Mouse (Mus musculus) small intestine, adult 2 months (tissue): Measurements from ENCODE around the gene Cgas. TPM values are rescaled to one million over a fixed set of nuclear protein-coding genes. Genes with fewer than 3 reads are reported as not detected.
A peak's percentile ranks its signal among the peaks of the same experiment; 100 is the strongest.

Experiments
- H3K27ac ChIP-seq: fragments of 200-500 bp; 2 replicates; pipeline ENCODE4 v1.5.1; 2012; ENCODE audit warnings: low read depth, low read length, control low read depth, inconsistent platforms; ENCODE audit not compliant: insufficient read depth
- H3K27me3 ChIP-seq: fragments of 200-500 bp; 2 replicates; pipeline ENCODE4 v1.6.1; 2012; ENCODE audit warnings: mild to moderate bottlenecking, moderate library complexity, low read length, inconsistent platforms; ENCODE audit not compliant: control insufficient read depth, insufficient read depth
- H3K36me3 ChIP-seq: fragments of 200-500 bp; 2 replicates; pipeline ENCODE4 v1.6.1; 2012; ENCODE audit warnings: mild to moderate bottlenecking, low read length, control low read depth, inconsistent platforms; ENCODE audit not compliant: control insufficient read depth, insufficient read depth
- H3K4me1 ChIP-seq: fragments of 200-500 bp; 2 replicates; pipeline ENCODE4 v1.6.1; 2012; ENCODE audit warnings: low read length, inconsistent platforms, mixed read lengths; ENCODE audit not compliant: control insufficient read depth, insufficient read depth, insufficient read length
- H3K4me3 ChIP-seq: fragments of 200-500 bp; 2 replicates; pipeline ENCODE4 v1.5.1; 2012; ENCODE audit warnings: low read depth, mild to moderate bottlenecking, control low read depth, inconsistent platforms, low read length, moderate library complexity
- CTCF ChIP-seq: fragments of 200-500 bp; IDR thresholded peaks from 2 replicates; pipeline ENCODE4 v1.5.1; 2012; ENCODE audit warnings: low read depth, mild to moderate bottlenecking, control low read depth, inconsistent platforms, low read length, moderate library complexity, mixed read lengths; ENCODE audit not compliant: insufficient replicate concordance, insufficient read length; ENCODE audit errors: extremely low read depth
- POLR2A ChIP-seq: fragments of 200-500 bp; IDR thresholded peaks from 2 replicates; pipeline ENCODE4 v1.6.1; 2012; ENCODE audit warnings: low read depth, mild to moderate bottlenecking, control low read depth, inconsistent platforms, low read length, moderate library complexity
- WGBS: fragments of 180-500 bp; shearing (Covaris S2); methylation state at CpG from one replicate; pipeline ENCODE4 v1.1.7; 2018; 5-methylcytosine and 5-hydroxymethylcytosine counted together
- polyA plus RNA-seq: library from polyadenylated mRNA; depleted of rRNA; stranded (reverse); fragments of >200 nt; gene quantifications from 2 replicates; pipeline ENCODE4 v1.2.3, GENCODE M21; 2012

Gene Cgas
- polyA plus RNA-seq, 1 experiment = 0.86 TPM

- Histone ChIP-seq H3K27me3 (no peaks in the 10 kb centered on the region), H3K4me1 (peaks cover 1% of the 10 kb centered on the region), H3K36me3 (peaks cover 5% of the 10 kb centered on the region; the same call in 1 of the 2 replicates), H3K27ac (no peak overlapping the region), H3K4me3 (no peak overlapping the region)
- 90% methylated on average over 5 of the region's 5 CpGs for WGBS
- TF ChIP-seq CTCF = no peak
- TF ChIP-seq POLR2A = no peak
Measured at GRCm38 (mm10) chr9:78432471-78432870, 10.6 kb downstream of the Cgas start.

GRCm38 (mm10) chr9:78430486-78430885, 12.6 kb downstream of the Cgas start:
- Histone ChIP-seq H3K4me1 (peaks cover 2% of the 10 kb centered on the region), H3K27ac (no peak overlapping the region), H3K36me3 (0 out of 2 replicates have a peak, but pooled peaks cover 2% of the 10 kb centered on the region), H3K27me3 (no peaks in the 10 kb centered on the region), H3K4me3 (no peak overlapping the region)
- 77% methylated on average over 6 of the region's 6 CpGs for WGBS
- TF ChIP-seq POLR2A (no peak), CTCF (no peak)

GRCm38 (mm10) chr9:78429551-78429950, 13.5 kb downstream of the Cgas start:
- Histone ChIP-seq H3K36me3 (no peaks in the 10 kb centered on the region), H3K4me3 (no peak overlapping the region), H3K4me1 (peaks cover 2% of the 10 kb centered on the region), H3K27ac (no peak overlapping the region), H3K27me3 (no peaks in the 10 kb centered on the region)
- 67% methylated on average over 2 of the region's 2 CpGs for WGBS
- TF ChIP-seq CTCF (no peak), POLR2A (no peak)

GRCm38 (mm10) chr9:78428870-78429432, 14.1 kb downstream of the Cgas start:
- no peak for TF ChIP-seq CTCF
- H3K27me3 ChIP-seq = no peaks in the 10 kb centered on the region
- no peak overlapping the region for H3K4me3 ChIP-seq
- no peaks in the 10 kb centered on the region for H3K36me3 ChIP-seq
- WGBS = 87% methylated on average over 4 of the region's 4 CpGs
- peaks cover 2% of the 10 kb centered on the region for H3K4me1 ChIP-seq
- H3K27ac ChIP-seq = no peak overlapping the region

- H3K27me3 ChIP-seq = no peaks in the 10 kb centered on the region
- H3K4me1 ChIP-seq = peaks cover 2% of the 10 kb centered on the region
- H3K36me3 ChIP-seq = no peaks in the 10 kb centered on the region
- no peak overlapping the region for H3K27ac ChIP-seq
- 85% methylated on average over 6 of the region's 6 CpGs for WGBS
- H3K4me3 ChIP-seq = no peak overlapping the region
- TF ChIP-seq CTCF (no peak), POLR2A (peak; percentile 31; the same call in 1 of the 2 replicates)
Measured at GRCm38 (mm10) chr9:78428185-78428584, 14.9 kb downstream of the Cgas start.

- Histone ChIP-seq H3K27ac (no peak overlapping the region), H3K36me3 (no peaks in the 10 kb centered on the region), H3K4me3 (peak overlapping the region; percentile 65), H3K4me1 (peaks cover 2% of the 10 kb centered on the region), H3K27me3 (no peaks in the 10 kb centered on the region)
- 26% methylated on average over 26 of the region's 27 CpGs for WGBS
- TF ChIP-seq POLR2A (0 out of 2 replicates have a peak, but pooled peaks have one; percentile 16), CTCF (no peak)
Measured at GRCm38 (mm10) chr9:78427362-78427781, 15.7 kb downstream of the Cgas start.

GRCm38 (mm10) chr9:78401596-78401995, 41.4 kb downstream of the Cgas start:
- Histone ChIP-seq H3K36me3 (no peaks in the 10 kb centered on the region), H3K4me1 (peaks cover 3% of the 10 kb centered on the region; the same call in 1 of the 2 replicates), H3K27me3 (peaks cover 5% of the 10 kb centered on the region; the same call in 1 of the 2 replicates), H3K4me3 (no peak overlapping the region), H3K27ac (no peak overlapping the region)
- 63% methylated on average over 7 of the region's 7 CpGs for WGBS
- TF ChIP-seq CTCF (no peak), POLR2A (no peak)
